Mouse (Mus musculus): ENCODE data around the gene Pomc. TPM values are rescaled to one million over a fixed set of nuclear protein-coding genes. Genes with fewer than 3 reads are reported as not detected.

Pomc gene
- polyA plus RNA-seq, 1 experiment: 0.73 TPM

DNA sequence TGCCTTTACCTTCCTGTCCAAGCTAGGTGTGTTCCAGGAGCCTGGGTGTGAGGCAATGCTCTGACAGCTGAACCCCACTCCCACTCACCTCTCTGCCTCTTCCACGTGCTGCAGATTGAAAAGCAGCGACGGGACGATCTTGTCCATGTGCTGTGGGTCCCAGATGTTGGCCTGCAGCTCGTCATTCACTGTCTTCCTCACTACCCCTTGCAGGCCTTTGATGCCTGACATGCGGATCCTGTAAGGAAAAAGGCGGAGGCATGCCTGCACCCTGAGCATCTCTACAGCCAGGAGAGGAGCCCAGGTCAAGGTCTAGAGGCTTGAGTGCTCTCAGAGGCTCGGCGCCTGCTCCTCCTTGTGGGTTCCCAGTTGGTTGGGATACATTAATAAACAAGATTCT is 29.7 kb downstream of the Pomc start:
- Histone ChIP-seq H3K4me3 (replicated peaks; ENCODE audit: extremely low read depth, low read depth, low read length) (no peak overlapping the region), H3K4me1 (ENCODE audit: control insufficient read depth, insufficient read depth, low read length) (peaks cover 5% of the 10 kb centered on the region; the same call in 1 of the 2 replicates)
- TF ChIP-seq CTCF (IDR thresholded peaks at IDR 0.05; ENCODE audit: insufficient read depth, low read length) (no peak), POLR2A (IDR thresholded peaks at IDR 0.05; ENCODE audit: borderline replicate concordance, extremely low read depth, low read depth, low read length) (no peak)
- no peak for DNase-seq
- 81% methylated on average over 9 of the region's 9 CpGs for WGBS

DNA sequence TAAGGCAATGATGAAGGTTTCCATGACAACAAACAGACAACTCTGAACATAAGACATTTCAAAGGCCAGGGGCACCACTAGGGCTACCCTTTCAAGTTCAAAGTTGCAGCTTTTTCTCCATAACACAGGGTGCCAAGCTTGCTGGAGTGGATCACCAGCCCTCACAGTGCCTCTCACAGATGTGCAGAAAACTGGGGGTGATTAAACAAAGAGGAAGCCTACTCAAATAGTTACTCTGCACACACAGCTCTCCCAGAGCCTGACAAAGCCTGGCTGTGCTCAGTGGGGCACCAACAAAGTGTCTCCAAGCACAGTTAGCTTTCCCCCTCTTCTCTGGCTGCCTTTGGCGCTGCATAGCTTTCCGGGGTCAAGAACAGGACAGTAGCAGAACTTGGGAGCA is 35.2 kb downstream of the Pomc start:
- Histone ChIP-seq H3K4me3 (replicated peaks; ENCODE audit: extremely low read depth, low read depth, low read length) (no peak overlapping the region), H3K4me1 (ENCODE audit: control insufficient read depth, insufficient read depth, low read length) (no peaks in the 10 kb centered on the region)
- TF ChIP-seq POLR2A (IDR thresholded peaks at IDR 0.05; ENCODE audit: borderline replicate concordance, extremely low read depth, low read depth, low read length) (no peak), CTCF (IDR thresholded peaks at IDR 0.05; ENCODE audit: insufficient read depth, low read length) (no peak)
- 39% methylated on average over 2 of the region's 2 CpGs for WGBS
- no peak for DNase-seq

DNA sequence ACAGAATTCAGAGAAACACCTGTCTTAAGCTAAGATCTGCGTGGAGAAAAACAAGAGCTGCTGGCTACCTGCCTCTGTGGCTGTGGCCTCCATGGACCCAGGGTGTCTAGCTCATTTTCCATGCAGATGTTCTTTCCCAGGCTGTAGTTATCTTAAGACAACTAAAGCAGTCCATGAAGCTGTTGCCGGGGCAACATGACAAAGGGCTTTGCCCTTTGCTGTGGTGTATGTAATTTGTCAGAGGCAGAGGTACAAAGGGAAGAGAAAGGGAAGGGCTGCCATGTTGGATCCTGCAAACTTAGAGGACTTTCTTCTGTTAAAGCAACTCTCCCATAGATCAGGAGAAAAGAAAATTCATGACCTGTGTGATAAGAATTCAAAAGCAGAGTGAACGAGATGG is 36.3 kb downstream of the Pomc start:
- WGBS: 84% methylated on average over 3 of the region's 3 CpGs
- TF ChIP-seq POLR2A (IDR thresholded peaks at IDR 0.05; ENCODE audit: borderline replicate concordance, extremely low read depth, low read depth, low read length) (no peak), CTCF (IDR thresholded peaks at IDR 0.05; ENCODE audit: insufficient read depth, low read length) (no peak)
- DNase-seq: no peak
- H3K4me1 ChIP-seq (ENCODE audit: control insufficient read depth, insufficient read depth, low read length): no peaks in the 10 kb centered on the region
- H3K4me3 ChIP-seq (replicated peaks; ENCODE audit: extremely low read depth, low read depth, low read length): no peak overlapping the region

DNA sequence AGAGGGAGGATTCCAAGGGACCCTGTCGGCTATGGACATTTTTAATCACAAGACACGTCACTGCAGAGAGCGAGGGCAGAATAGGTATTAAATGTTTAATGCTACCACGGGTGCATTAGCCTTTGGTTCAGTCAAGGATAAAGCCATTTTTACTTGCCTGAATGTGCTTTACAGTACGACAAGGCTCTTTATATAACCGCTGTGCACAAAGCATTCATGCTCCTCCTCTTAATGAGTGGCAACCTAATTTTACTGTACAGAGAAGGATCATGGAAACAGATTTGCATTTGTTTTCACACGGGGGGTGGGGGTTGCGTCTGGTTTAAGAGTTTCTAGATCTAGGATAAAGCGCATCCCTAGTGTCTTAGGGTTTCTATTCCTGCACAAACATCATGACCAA is 42.0 kb downstream of the Pomc start:
- H3K4me3 ChIP-seq (replicated peaks; ENCODE audit: extremely low read depth, low read depth, low read length): no peak overlapping the region
- WGBS: 86% methylated on average over 9 of the region's 9 CpGs
- DNase-seq: no peak
- TF ChIP-seq POLR2A (IDR thresholded peaks at IDR 0.05; ENCODE audit: borderline replicate concordance, extremely low read depth, low read depth, low read length) (no peak), CTCF (IDR thresholded peaks at IDR 0.05; ENCODE audit: insufficient read depth, low read length) (no peak)
- H3K4me1 ChIP-seq (ENCODE audit: control insufficient read depth, insufficient read depth, low read length): no peaks in the 10 kb centered on the region

DNA sequence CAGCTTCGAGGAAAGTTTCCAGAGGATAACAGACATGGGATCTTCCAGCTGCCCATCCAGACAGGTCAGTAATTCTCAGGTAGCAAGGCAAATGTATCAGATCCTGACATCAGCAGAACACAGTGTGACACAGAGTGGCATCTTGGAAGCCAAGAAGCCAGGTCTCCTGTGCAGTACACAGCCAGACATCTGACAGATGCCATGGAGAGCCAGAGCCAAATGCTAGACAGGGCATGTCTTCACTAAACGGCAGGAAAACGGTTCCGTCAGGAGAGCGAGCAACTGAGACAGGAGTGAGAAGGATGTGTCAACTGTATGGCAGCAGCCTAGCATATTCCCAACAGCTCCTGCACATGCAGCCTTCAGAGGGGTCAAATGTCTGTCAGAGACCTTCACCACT is 45.7 kb downstream of the Pomc start:
- DNase-seq: no peak
- no peak for TF ChIP-seq CTCF (IDR thresholded peaks at IDR 0.05; ENCODE audit: insufficient read depth, low read length)
- no peak for TF ChIP-seq POLR2A (IDR thresholded peaks at IDR 0.05; ENCODE audit: borderline replicate concordance, extremely low read depth, low read depth, low read length)
- Histone ChIP-seq H3K4me1 (ENCODE audit: control insufficient read depth, insufficient read depth, low read length) (no peaks in the 10 kb centered on the region), H3K4me3 (replicated peaks; ENCODE audit: extremely low read depth, low read depth, low read length) (no peak overlapping the region)
- 92% methylated on average over 5 of the region's 5 CpGs for WGBS

DNA sequence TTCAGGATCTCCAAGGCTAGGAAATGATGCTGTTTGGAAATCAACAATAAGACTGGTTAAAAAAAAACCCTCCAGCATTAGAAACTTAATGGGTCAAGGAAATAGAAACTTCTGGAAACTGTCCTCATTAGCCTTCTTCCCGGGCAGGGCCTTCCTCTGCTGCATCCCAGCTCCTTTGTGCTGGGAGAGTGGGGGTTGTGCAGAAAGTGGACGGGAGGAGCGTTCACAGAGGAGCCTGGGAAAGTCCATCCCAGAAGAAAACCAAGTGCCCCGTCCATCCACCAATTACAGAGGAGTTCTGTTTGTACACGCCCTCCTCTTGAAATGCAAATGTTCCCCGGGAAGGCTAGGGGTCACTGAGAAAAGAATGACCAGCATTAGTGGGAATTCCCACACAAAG is 49.9 kb downstream of the Pomc start:
- H3K4me3 ChIP-seq (replicated peaks; ENCODE audit: extremely low read depth, low read depth, low read length): no peak overlapping the region
- 29% methylated on average over 6 of the region's 6 CpGs for WGBS
- no peak for DNase-seq
- H3K4me1 ChIP-seq (ENCODE audit: control insufficient read depth, insufficient read depth, low read length): peaks cover 10% of the 10 kb centered on the region
- TF ChIP-seq CTCF (IDR thresholded peaks at IDR 0.05; ENCODE audit: insufficient read depth, low read length) (no peak), POLR2A (IDR thresholded peaks at IDR 0.05; ENCODE audit: borderline replicate concordance, extremely low read depth, low read depth, low read length) (no peak)

DNA sequence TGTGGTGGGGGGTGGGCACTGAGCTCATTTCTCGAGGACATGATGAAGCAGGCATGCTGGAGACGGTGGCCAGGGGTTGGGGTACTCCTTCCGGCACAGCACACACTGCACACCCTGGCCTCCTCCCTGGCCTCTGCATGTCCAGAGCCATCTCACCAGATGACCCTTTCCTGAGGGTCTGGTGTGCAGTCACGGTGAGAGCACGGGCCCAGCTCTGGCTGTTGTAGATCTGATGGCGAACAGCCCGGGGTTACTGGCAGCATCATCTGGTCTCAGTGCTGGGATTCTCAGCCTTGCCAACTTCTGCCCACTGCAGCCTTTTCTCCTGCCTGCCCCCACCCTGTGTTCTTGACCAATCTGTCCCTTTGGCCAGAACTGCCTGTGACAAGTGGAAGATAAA is 51.3 kb downstream of the Pomc start:
- H3K4me3 ChIP-seq (replicated peaks; ENCODE audit: extremely low read depth, low read depth, low read length): no peak overlapping the region
- TF ChIP-seq POLR2A (IDR thresholded peaks at IDR 0.05; ENCODE audit: borderline replicate concordance, extremely low read depth, low read depth, low read length) (no peak), CTCF (IDR thresholded peaks at IDR 0.05; ENCODE audit: insufficient read depth, low read length) (no peak)
- H3K4me1 ChIP-seq (ENCODE audit: control insufficient read depth, insufficient read depth, low read length): peaks cover 10% of the 10 kb centered on the region
- WGBS: 77% methylated on average over 7 of the region's 7 CpGs
- no peak for DNase-seq

DNA sequence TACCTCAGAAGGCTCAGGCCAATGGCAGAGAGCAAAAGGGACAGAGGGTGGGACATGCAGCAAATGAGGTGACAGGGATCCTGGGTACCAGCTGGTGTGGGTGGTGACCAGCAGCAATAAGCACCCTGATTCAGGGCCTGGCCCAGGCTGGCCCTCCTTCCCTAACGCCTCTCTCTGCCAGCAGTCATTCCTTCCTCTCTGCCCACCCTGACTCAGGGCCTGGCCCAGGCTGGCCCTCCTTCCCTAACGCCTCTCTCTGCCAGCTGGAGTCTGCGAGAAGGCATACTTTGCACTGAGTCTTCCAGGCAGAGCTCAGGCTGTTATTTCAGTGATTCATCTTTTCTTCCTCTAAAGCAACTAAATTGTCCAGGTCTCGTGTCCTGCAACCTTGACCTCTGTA is 52.4 kb downstream of the Pomc start:
- 29% methylated on average over 4 of the region's 4 CpGs for WGBS
- DNase-seq: peak; percentile 34
- Histone ChIP-seq H3K4me1 (ENCODE audit: control insufficient read depth, insufficient read depth, low read length) (peaks cover 10% of the 10 kb centered on the region), H3K4me3 (replicated peaks; ENCODE audit: extremely low read depth, low read depth, low read length) (no peak overlapping the region)
- TF ChIP-seq CTCF (IDR thresholded peaks at IDR 0.05; ENCODE audit: insufficient read depth, low read length): no peak
- TF ChIP-seq POLR2A (IDR thresholded peaks at IDR 0.05; ENCODE audit: borderline replicate concordance, extremely low read depth, low read depth, low read length): no peak

DNA sequence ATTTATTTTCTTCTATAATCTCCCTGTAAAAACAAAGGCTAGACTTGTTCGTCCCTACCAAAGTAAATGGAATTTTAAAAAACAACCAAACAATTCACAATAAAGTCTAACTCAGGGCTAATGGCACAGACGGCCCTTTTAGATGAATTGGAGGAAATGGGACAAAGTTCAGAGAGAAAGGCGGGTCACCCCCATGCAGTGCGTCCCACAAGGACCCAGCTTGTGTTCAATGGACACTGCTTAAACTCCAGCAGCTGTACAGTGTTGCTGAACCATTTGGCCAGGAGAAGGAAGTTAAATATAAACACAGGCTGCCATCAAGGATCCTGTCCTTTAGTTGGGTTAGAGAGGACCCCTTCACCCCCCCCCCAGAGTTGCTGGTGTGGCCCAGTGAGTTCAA is 53.0 kb downstream of the Pomc start:
- TF ChIP-seq POLR2A (IDR thresholded peaks at IDR 0.05; ENCODE audit: borderline replicate concordance, extremely low read depth, low read depth, low read length): no peak
- no peak for TF ChIP-seq CTCF (IDR thresholded peaks at IDR 0.05; ENCODE audit: insufficient read depth, low read length)
- H3K4me3 ChIP-seq (replicated peaks; ENCODE audit: extremely low read depth, low read depth, low read length): no peak overlapping the region
- DNase-seq: no peak
- 30% methylated on average over 4 of the region's 4 CpGs for WGBS
- peaks cover 10% of the 10 kb centered on the region for H3K4me1 ChIP-seq (ENCODE audit: control insufficient read depth, insufficient read depth, low read length)

DNA sequence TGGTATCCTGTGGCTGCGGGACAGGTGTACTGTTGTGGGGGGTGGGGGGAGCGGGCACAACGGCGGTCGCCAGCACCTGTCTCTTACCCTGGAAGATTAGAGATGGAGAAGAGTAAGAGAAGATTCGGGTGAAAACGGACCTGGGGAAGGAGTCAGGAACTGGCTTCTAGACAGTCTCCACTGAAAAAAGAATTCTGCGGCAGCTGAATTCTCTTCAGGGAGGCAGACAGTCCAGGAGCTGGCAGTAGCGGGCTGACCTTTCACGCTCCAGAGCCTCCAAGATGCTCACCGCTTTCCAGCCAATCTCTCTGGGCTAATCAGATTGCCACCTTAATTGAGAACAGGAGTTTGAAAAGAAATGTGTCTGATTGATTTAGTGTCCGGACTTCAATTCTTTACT is 54.0 kb downstream of the Pomc start:
- no peak for DNase-seq
- peaks cover 10% of the 10 kb centered on the region for H3K4me1 ChIP-seq (ENCODE audit: control insufficient read depth, insufficient read depth, low read length)
- TF ChIP-seq CTCF (IDR thresholded peaks at IDR 0.05; ENCODE audit: insufficient read depth, low read length) (no peak), POLR2A (IDR thresholded peaks at IDR 0.05; ENCODE audit: borderline replicate concordance, extremely low read depth, low read depth, low read length) (no peak)
- no peak overlapping the region for H3K4me3 ChIP-seq (replicated peaks; ENCODE audit: extremely low read depth, low read depth, low read length)
- WGBS: 89% methylated on average over 12 of the region's 12 CpGs

Other genes starting within 250 kb of the Pomc start
- gene Dnmt3a, start 148.9 kb upstream of the Pomc start, polyA plus RNA-seq (2012; rRNA removed): 14.6 and 14.7 TPM in 2 replicates
- 6.8 TPM in 2 replicates for gene Efr3b, start 84.0 kb downstream of the Pomc start, polyA plus RNA-seq (2012; rRNA removed)
- gene Dnajc27, start 127.6 kb downstream of the Pomc start, polyA plus RNA-seq (2012; rRNA removed): 6.5 and 8.8 TPM in 2 replicates
- 17.1 and 17.6 TPM in 2 replicates for gene Adcy3, start 178.2 kb downstream of the Pomc start, polyA plus RNA-seq (2012; rRNA removed)

All from lung, adult 2 months (tissue).